Mouse (Mus musculus) left cerebral cortex, adult 18-20 months (tissue): Measurements from ENCODE around the gene Mylk3. TPM values are rescaled to one million over a fixed set of nuclear protein-coding genes. Genes with fewer than 3 reads are reported as not detected.
A peak's percentile ranks its signal among the peaks of the same experiment; 100 is the strongest.

Experiments used
- DNase-seq, 2 experiments: peaks; one replicate each; pipeline ENCODE4 v3.0.0; 2021 to 2022; ENCODE audit warnings: low spot score in 2 of 2, mixed read lengths in 1 of 2
- long read RNA-seq, 2 experiments: library from polyadenylated mRNA; stranded (forward); transcript quantifications; one replicate each; pipeline ENCODE4 v2.0.0; 2021
- total RNA-seq, 2 experiments: library from RNA; stranded (reverse); gene quantifications; 2 replicates each; pipeline ENCODE4 v1.2.3; 2021

Mylk3 gene
- total RNA-seq = 1 to 10 TPM; 4.5 to 6.2 TPM
- long read RNA-seq, experiment 1, partial matches to known transcripts = 0 of 5 reads
- long read RNA-seq, experiment 1, other reads (novel, unspliced or antisense) = 5 of 5 reads
- long read RNA-seq, experiment 2, partial matches to known transcripts = 1 of 2 reads
- long read RNA-seq, experiment 2, other reads (novel, unspliced or antisense) = 1 of 2 reads

- DNase-seq = peak; percentile 41 to 61
Measured at GRCm38 (mm10) chr8:85386205-85386604, at the start of gene Mylk3. Gene Mylk3 (minus strand): TSS chr8:85386345.

- DNase-seq = no peak
Measured at GRCm38 (mm10) chr8:85435736-85436135, 49.6 kb upstream of the Mylk3 start.

- no peak for DNase-seq
Measured at GRCm38 (mm10) chr8:85434817-85435216, 48.7 kb upstream of the Mylk3 start.

GRCm38 (mm10) chr8:85433017-85433393 lies 46.9 kb upstream of the Mylk3 start:
- DNase-seq = no peak

GRCm38 (mm10) chr8:85432168-85433016 lies 46.2 kb upstream of the Mylk3 start, which contains the start of gene 4921524J17Rik:
Gene 4921524J17Rik (minus strand): TSS chr8:85432833.
- DNase-seq = peak; percentile 96 to 98

- DNase-seq = no peak
Measured at GRCm38 (mm10) chr8:85431281-85432167, 45.4 kb upstream of the Mylk3 start.

GRCm38 (mm10) chr8:85430801-85431200 lies 44.7 kb upstream of the Mylk3 start:
- DNase-seq = no peak

GRCm38 (mm10) chr8:85429219-85429618 lies 43.1 kb upstream of the Mylk3 start:
- no peak for DNase-seq

- no peak for DNase-seq
Measured at GRCm38 (mm10) chr8:85427026-85427425, 40.9 kb upstream of the Mylk3 start.

GRCm38 (mm10) chr8:85421329-85421728 lies 35.2 kb upstream of the Mylk3 start:
- DNase-seq = no peak

GRCm38 (mm10) chr8:85408526-85408925 lies 22.4 kb upstream of the Mylk3 start:
- DNase-seq = no peak

GRCm38 (mm10) chr8:85408053-85408505 lies 21.9 kb upstream of the Mylk3 start:
- peak; percentile 23 to 39 for DNase-seq

GRCm38 (mm10) chr8:85405961-85406360 lies 19.8 kb upstream of the Mylk3 start:
- DNase-seq = no peak

- DNase-seq = no peak
Measured at GRCm38 (mm10) chr8:85405418-85405817, 19.3 kb upstream of the Mylk3 start.

- no peak for DNase-seq
Measured at GRCm38 (mm10) chr8:85398548-85398947, 12.4 kb upstream of the Mylk3 start.

GRCm38 (mm10) chr8:85397508-85397907 lies 11.4 kb upstream of the Mylk3 start:
- DNase-seq = peak; percentile 36 to 59

GRCm38 (mm10) chr8:85396432-85397079 lies 10.4 kb upstream of the Mylk3 start:
- no peak for DNase-seq

GRCm38 (mm10) chr8:85395681-85396431 lies 9.7 kb upstream of the Mylk3 start:
- DNase-seq = no peak

GRCm38 (mm10) chr8:85395017-85395416 lies 8.9 kb upstream of the Mylk3 start:
- no peak for DNase-seq

- no peak for DNase-seq
Measured at GRCm38 (mm10) chr8:85393199-85393598, 7.1 kb upstream of the Mylk3 start.
